Mouse (Mus musculus): Measurements from ENCODE around the gene Scube1. TPM values are rescaled to one million over a fixed set of nuclear protein-coding genes. Genes with fewer than 3 reads are reported as not detected.

The Scube1 gene
- total and polyA plus RNA-seq, 3 experiments = not detected

GRCm38 (mm10) chr15:83634076-83634475 lies 90.7 kb downstream of the Scube1 start:
- H3K27ac ChIP-seq (ENCODE audit: control insufficient read depth, low read depth, low read length) = no peak overlapping the region
- no peaks in the 10 kb centered on the region for H3K9me3 ChIP-seq (replicated peaks; ENCODE audit: insufficient read depth, low read length)
- H3K4me1 ChIP-seq (ENCODE audit: control insufficient read depth in 1 of 2, insufficient read depth in 2 of 2, low read length in 2 of 2) = no peaks in the 10 kb centered on the region
- H3K79me2 ChIP-seq (ENCODE audit: control insufficient read depth, insufficient read depth, low read length, poor library complexity) = no peaks in the 10 kb centered on the region
- no peak overlapping the region for H3K4me3 ChIP-seq (ENCODE audit: control insufficient read depth in 1 of 2, insufficient read depth in 1 of 2, low read depth in 2 of 2, low read length in 2 of 2)
- DNase-seq (ENCODE audit: low read depth, low spot score) = no peak
- H3K9ac ChIP-seq (ENCODE audit: control insufficient read depth, low read depth, low read length, poor library complexity, severe bottlenecking) = no peak overlapping the region
- TF ChIP-seq USF1 (IDR thresholded peaks at IDR 0.05; ENCODE audit: low read depth, low read length) (no peak), POLR2A (IDR thresholded peaks at IDR 0.05; ENCODE audit: control insufficient read depth in 1 of 2, insufficient read depth in 1 of 2, low read depth in 1 of 2, low read length in 2 of 2, poor library complexity in 1 of 2) (no peak), CHD2 (IDR thresholded peaks at IDR 0.05; ENCODE audit: low read length) (no peak), EP300 (IDR thresholded peaks at IDR 0.05; ENCODE audit: low read depth in 1 of 2, low read length in 2 of 2) (no peak), MYB (IDR thresholded peaks at IDR 0.05; ENCODE audit: low read depth, low read length) (no peak), POLR2AphosphoS2 (IDR thresholded peaks at IDR 0.05; ENCODE audit: low read length) (no peak), CTCF (IDR thresholded peaks at IDR 0.05 in 2 of 3, conservative IDR thresholded peaks at IDR 0.05 in 1 of 3; ENCODE audit: control insufficient read depth in 1 of 3, insufficient read depth in 1 of 3, low read depth in 2 of 3, low read length in 3 of 3, poor library complexity in 1 of 3, severe bottlenecking in 1 of 3) (peak in 1 of 3 experiments; percentile 10; a peak in 1 of 6 replicates), ZKSCAN1 (IDR thresholded peaks at IDR 0.05; ENCODE audit: low read depth, low read length) (no peak)
- no peaks in the 10 kb centered on the region; a peak in 1 of 4 replicates for H3K27me3 ChIP-seq (ENCODE audit: control insufficient read depth in 1 of 2, insufficient read depth in 2 of 2, low read length in 2 of 2)
- H3K36me3 ChIP-seq (ENCODE audit: control insufficient read depth in 1 of 2, insufficient read depth in 2 of 2, low read length in 2 of 2) = no peaks in the 10 kb centered on the region

GRCm38 (mm10) chr15:83631071-83631470 lies 93.8 kb downstream of the Scube1 start:
- TF ChIP-seq CHD2 (IDR thresholded peaks at IDR 0.05; ENCODE audit: low read length) (no peak), NELFE (IDR thresholded peaks at IDR 0.05; ENCODE audit: low read depth, low read length) (no peak), CHD1 (IDR thresholded peaks at IDR 0.05; ENCODE audit: low read depth, low read length) (no peak), ETS1 (IDR thresholded peaks at IDR 0.05; ENCODE audit: low read depth, low read length) (no peak), UBTF (IDR thresholded peaks at IDR 0.05; ENCODE audit: borderline replicate concordance, insufficient read depth, low read depth, low read length) (no peak)
- Histone ChIP-seq H3K9me3 (replicated peaks; ENCODE audit: insufficient read depth, low read length) (no peaks in the 10 kb centered on the region), H3K4me3 (ENCODE audit: control insufficient read depth in 1 of 2, insufficient read depth in 1 of 2, low read depth in 2 of 2, low read length in 2 of 2) (no peak overlapping the region), H3K4me1 (ENCODE audit: control insufficient read depth in 1 of 2, insufficient read depth in 2 of 2, low read length in 2 of 2) (no peaks in the 10 kb centered on the region), H3K36me3 (ENCODE audit: control insufficient read depth in 1 of 2, insufficient read depth in 2 of 2, low read length in 2 of 2) (no peaks in the 10 kb centered on the region), H3K9ac (ENCODE audit: control insufficient read depth, low read depth, low read length, poor library complexity, severe bottlenecking) (no peak overlapping the region), H3K27ac (ENCODE audit: control insufficient read depth, low read depth, low read length) (no peak overlapping the region), H3K79me2 (ENCODE audit: control insufficient read depth, insufficient read depth, low read length, poor library complexity) (no peaks in the 10 kb centered on the region), H3K27me3 (ENCODE audit: control insufficient read depth in 1 of 2, insufficient read depth in 2 of 2, low read length in 2 of 2) (no peaks in the 10 kb centered on the region; a peak in 1 of 4 replicates)
- DNase-seq (ENCODE audit: low read depth, low spot score) = no peak

- Histone ChIP-seq H3K36me3 (ENCODE audit: control insufficient read depth in 1 of 2, insufficient read depth in 2 of 2, low read length in 2 of 2) (no peaks in the 10 kb centered on the region), H3K27ac (ENCODE audit: control insufficient read depth, low read depth, low read length) (no peak overlapping the region), H3K4me1 (ENCODE audit: control insufficient read depth in 1 of 2, insufficient read depth in 2 of 2, low read length in 2 of 2) (no peaks in the 10 kb centered on the region), H3K27me3 (ENCODE audit: control insufficient read depth in 1 of 2, insufficient read depth in 2 of 2, low read length in 2 of 2) (no peaks in the 10 kb centered on the region; a peak in 1 of 4 replicates), H3K9me3 (replicated peaks; ENCODE audit: insufficient read depth, low read length) (no peaks in the 10 kb centered on the region), H3K9ac (ENCODE audit: control insufficient read depth, low read depth, low read length, poor library complexity, severe bottlenecking) (no peak overlapping the region), H3K4me3 (ENCODE audit: control insufficient read depth in 1 of 2, insufficient read depth in 1 of 2, low read depth in 2 of 2, low read length in 2 of 2) (no peak overlapping the region), H3K79me2 (ENCODE audit: control insufficient read depth, insufficient read depth, low read length, poor library complexity) (no peaks in the 10 kb centered on the region)
- TF ChIP-seq RCOR1 (IDR thresholded peaks at IDR 0.05; ENCODE audit: low read depth, low read length) = no peak
- TF ChIP-seq CTCF (IDR thresholded peaks at IDR 0.05 in 2 of 3, conservative IDR thresholded peaks at IDR 0.05 in 1 of 3; ENCODE audit: control insufficient read depth in 1 of 3, insufficient read depth in 1 of 3, low read depth in 2 of 3, low read length in 3 of 3, poor library complexity in 1 of 3, severe bottlenecking in 1 of 3) = peak in 2 of 3 experiments; percentile 19 to 45; a peak in 3 of 6 replicates
- TF ChIP-seq SMC3 (IDR thresholded peaks at IDR 0.05; ENCODE audit: low read depth, low read length) = no peak
- DNase-seq (ENCODE audit: low read depth, low spot score) = no peak
Observed at GRCm38 (mm10) chr15:83629716-83630115, 95.1 kb downstream of the Scube1 start.
